Mouse (Mus musculus) liver, embryonic 12.5 days (tissue): ENCODE data around the gene Fstl3. TPM values are rescaled to one million over a fixed set of nuclear protein-coding genes. Genes with fewer than 3 reads are reported as not detected.
A peak's percentile ranks its signal among the peaks of the same experiment; 100 is the strongest.
"Not testable (repeated sequence)": the region's sequence is repeated elsewhere in the genome, so short reads cannot be mapped to it uniquely, and the experiment has no call there.

Source experiments
- ATAC-seq: fragments of 200-750 bp; cut with Nextera tagmentation; 2 replicates; pipeline ENCODE4 v1.8.0; 2017; ENCODE audit warnings: moderate number of reproducible peaks, mild to moderate bottlenecking, moderate library complexity
- H3K27ac ChIP-seq: fragments of 300-500 bp; sonication (generic); 2 replicates; pipeline ENCODE4 v1.5.1; 2016; ENCODE audit warnings: mild to moderate bottlenecking
- H3K27me3 ChIP-seq: fragments of 300-500 bp; sonication (generic); replicated peaks from 2 replicates; pipeline ENCODE4 v1.6.1; 2016; ENCODE audit warnings: mild to moderate bottlenecking, moderate library complexity
- H3K36me3 ChIP-seq: fragments of 300-500 bp; sonication (generic); 2 replicates; pipeline ENCODE4 v1.6.1; 2016; ENCODE audit warnings: mild to moderate bottlenecking, moderate library complexity
- H3K4me1 ChIP-seq: fragments of 300-500 bp; sonication (generic); 2 replicates; pipeline ENCODE4 v1.6.1; 2016
- H3K4me2 ChIP-seq: fragments of 300-500 bp; sonication (generic); 2 replicates; pipeline ENCODE4 v1.6.1; 2016; ENCODE audit warnings: mild to moderate bottlenecking, moderate library complexity
- H3K4me3 ChIP-seq: fragments of 300-500 bp; sonication (generic); 2 replicates; pipeline ENCODE4 v1.5.1; 2016; ENCODE audit warnings: mild to moderate bottlenecking, moderate library complexity
- H3K9ac ChIP-seq: fragments of 300-500 bp; sonication (generic); 2 replicates; pipeline ENCODE4 v1.6.1; 2016; ENCODE audit warnings: mild to moderate bottlenecking, moderate library complexity
- H3K9me3 ChIP-seq: fragments of 300-500 bp; sonication (generic); replicated peaks from 2 replicates; pipeline ENCODE4 v1.6.1; 2016; ENCODE audit warnings: mild to moderate bottlenecking, moderate library complexity
- WGBS: fragments of 180-500 bp; shearing (Covaris S2); methylation state at CpG from one replicate; pipeline ENCODE4 v1.1.7; 2016; ENCODE audit not compliant: insufficient replicate concordance; 5-methylcytosine and 5-hydroxymethylcytosine counted together
- polyA plus RNA-seq: library from polyadenylated mRNA; unstranded; fragments of >200 nt; fragmentation: Nextera tagmentation; extraction: Ambion mirVana; gene quantifications from 2 replicates; pipeline ENCODE4 v1.2.1, GENCODE M21; 2016

Fstl3 gene
- polyA plus RNA-seq, 1 experiment from 2014 or later = 0.80 TPM

GRCm38 (mm10) chr10:79743650-79744365 is 33.3 kb upstream of the Fstl3 start:
- H3K27ac ChIP-seq = no peak overlapping the region
- H3K9me3 ChIP-seq = 0 out of 2 replicates have a peak, but pooled peaks cover 8% of the 10 kb centered on the region
- H3K9ac ChIP-seq = no peak overlapping the region
- H3K4me1 ChIP-seq = peaks cover 22% of the 10 kb centered on the region
- H3K27me3 ChIP-seq = no peaks in the 10 kb centered on the region
- peaks cover 56% of the 10 kb centered on the region for H3K36me3 ChIP-seq
- ATAC-seq = no peak
- 83% methylated on average over 15 of the region's 15 CpGs for WGBS
- no peak overlapping the region for H3K4me3 ChIP-seq
- no peak overlapping the region for H3K4me2 ChIP-seq

DNA sequence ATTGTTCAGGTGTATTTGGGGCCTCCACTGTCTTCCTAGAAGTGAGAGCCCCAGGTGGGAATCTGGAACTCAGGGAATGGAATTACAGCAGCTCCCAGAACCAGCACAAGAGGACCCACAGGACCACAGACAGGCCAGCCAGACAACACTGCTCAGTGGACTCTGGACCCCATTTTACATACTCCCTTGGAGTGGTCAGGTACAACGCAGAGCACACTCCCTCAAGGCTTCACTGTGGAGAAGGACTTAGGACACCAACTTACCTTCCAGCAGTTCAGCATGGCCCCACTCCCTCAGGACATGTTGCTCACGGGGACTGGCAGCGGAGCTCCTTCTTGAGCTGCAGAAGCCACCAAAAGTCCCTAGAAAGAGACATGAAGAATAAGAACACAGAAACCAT is 31.7 kb upstream of the Fstl3 start:
- Histone ChIP-seq H3K27ac (no peak overlapping the region), H3K4me2 (peak overlapping the region; percentile 84), H3K9me3 (no peaks in the 10 kb centered on the region), H3K4me1 (peaks cover 32% of the 10 kb centered on the region), H3K4me3 (peak overlapping the region; percentile 71), H3K36me3 (peaks cover 40% of the 10 kb centered on the region), H3K9ac (peak overlapping the region; percentile 72; the same call in 1 of the 2 replicates), H3K27me3 (no peaks in the 10 kb centered on the region)
- no peak for ATAC-seq
- 82% methylated on average over 3 of the region's 3 CpGs for WGBS

DNA sequence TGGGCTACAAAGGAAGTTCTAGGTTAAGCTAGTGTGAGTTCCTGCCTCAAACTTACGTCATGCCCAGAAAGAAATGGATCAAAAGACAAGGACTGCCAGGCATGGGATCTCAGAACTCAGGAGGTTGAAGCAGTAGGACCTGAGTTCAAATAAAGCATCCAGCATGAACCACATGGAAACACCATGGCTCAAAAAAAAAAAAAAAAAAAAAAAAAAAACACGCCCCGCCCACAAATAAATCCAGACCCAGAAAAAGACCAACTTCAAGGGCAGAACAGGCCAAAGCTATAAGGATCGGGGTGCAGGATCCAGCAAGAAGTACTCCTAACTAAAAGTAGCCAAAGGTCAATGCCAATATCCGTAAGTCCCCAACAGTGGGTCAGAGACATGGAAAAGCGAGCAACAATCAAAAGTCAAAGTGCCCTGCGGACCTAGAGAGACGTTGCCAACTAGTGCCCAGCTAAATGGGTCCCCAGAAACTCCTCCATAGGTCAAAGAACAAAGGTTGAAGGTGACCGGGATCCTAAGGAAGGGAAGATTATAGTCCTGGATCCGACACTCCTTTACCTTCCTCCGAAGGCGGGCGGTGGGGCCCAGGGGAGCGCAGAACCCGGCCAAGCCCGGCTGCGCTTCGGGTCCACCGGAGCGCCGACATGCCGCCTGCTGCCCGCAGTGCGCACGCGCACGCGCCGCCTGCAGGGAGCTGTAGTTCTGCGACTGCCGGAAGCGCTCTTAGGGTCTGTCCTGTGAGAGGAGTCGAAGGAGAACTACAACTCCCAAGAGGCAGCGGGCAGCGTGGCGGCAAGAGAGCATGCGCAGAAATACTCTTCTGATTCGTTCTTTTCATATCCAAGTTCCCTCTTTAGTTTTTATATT is 30.9 kb upstream of the Fstl3 start, which contains the start of gene Polrmt:
Gene Polrmt, minus strand, starts transcription at position 684 of the 876 bp plus-strand sequence.
- Histone ChIP-seq H3K4me1 (peaks cover 32% of the 10 kb centered on the region), H3K27me3 (no peaks in the 10 kb centered on the region), H3K9me3 (no peaks in the 10 kb centered on the region), H3K27ac (peak within 1 kb of the TSS; percentile 82), H3K4me3 (peak within 1 kb of the TSS; percentile 71), H3K4me2 (peak within 1 kb of the TSS; percentile 84), H3K9ac (peak within 1 kb of the TSS; percentile 72), H3K36me3 (peaks cover 33% of the 10 kb centered on the region)
- peak; percentile 96 for ATAC-seq
- WGBS = 3% methylated on average over 38 of the region's 38 CpGs

DNA sequence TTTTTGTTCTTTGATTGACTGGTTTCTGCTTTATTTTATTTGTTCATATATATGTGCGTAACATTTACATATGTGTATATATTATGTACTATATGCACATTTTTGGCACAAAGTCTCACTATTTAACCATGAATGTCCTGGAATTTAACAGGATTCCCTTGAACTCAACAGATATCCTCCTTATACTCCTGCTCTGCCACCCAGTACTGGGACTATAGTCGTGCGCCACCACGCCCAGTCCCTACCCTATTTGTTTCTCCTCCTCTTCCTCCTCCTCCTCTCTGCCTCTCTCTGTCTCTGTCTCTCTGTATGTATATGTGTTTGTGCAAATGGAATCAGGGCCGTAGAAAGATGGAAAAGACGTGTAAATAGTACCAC is 30.3 kb upstream of the Fstl3 start:
- H3K9me3 ChIP-seq = no peaks in the 10 kb centered on the region
- peak overlapping the region; percentile 84 for H3K4me2 ChIP-seq
- peaks cover 26% of the 10 kb centered on the region for H3K36me3 ChIP-seq
- H3K9ac ChIP-seq = peak overlapping the region; percentile 37; the same call in 1 of the 2 replicates
- H3K27ac ChIP-seq = peak overlapping the region; percentile 82
- ATAC-seq = peak; percentile 80
- peaks cover 6% of the 10 kb centered on the region for H3K27me3 ChIP-seq
- 25% methylated on average over 6 of the region's 6 CpGs for WGBS
- peak overlapping the region; percentile 71 for H3K4me3 ChIP-seq
- H3K4me1 ChIP-seq = peaks cover 32% of the 10 kb centered on the region

GRCm38 (mm10) chr10:79748496-79748895 is 28.6 kb upstream of the Fstl3 start:
- Histone ChIP-seq H3K9me3 (no peaks in the 10 kb centered on the region), H3K4me3 (no peak overlapping the region), H3K9ac (no peak overlapping the region), H3K36me3 (peaks cover 10% of the 10 kb centered on the region), H3K27me3 (peaks cover 10% of the 10 kb centered on the region), H3K4me2 (no peak overlapping the region), H3K4me1 (peaks cover 32% of the 10 kb centered on the region), H3K27ac (0 out of 2 replicates have a peak overlapping the region, but pooled peaks have one; percentile 33)
- no peak for ATAC-seq
- WGBS = 70% methylated on average over 6 of the region's 6 CpGs

GRCm38 (mm10) chr10:79754856-79755516 is 22.1 kb upstream of the Fstl3 start, which contains the start of gene Fgf22:
TSS of gene Fgf22 (plus strand) at chr10:79755076.
- peak; percentile 85 for ATAC-seq
- 7% methylated on average over 36 of the region's 36 CpGs for WGBS
- Histone ChIP-seq H3K36me3 (peaks cover 42% of the 10 kb centered on the region), H3K9ac (peak within 1 kb of the TSS; percentile 50), H3K27ac (no peak within 1 kb of the TSS), H3K9me3 (no peaks in the 10 kb centered on the region), H3K4me3 (peak within 1 kb of the TSS; percentile 35), H3K4me2 (peak within 1 kb of the TSS; percentile 74), H3K27me3 (peaks cover 23% of the 10 kb centered on the region), H3K4me1 (peaks cover 14% of the 10 kb centered on the region)

DNA sequence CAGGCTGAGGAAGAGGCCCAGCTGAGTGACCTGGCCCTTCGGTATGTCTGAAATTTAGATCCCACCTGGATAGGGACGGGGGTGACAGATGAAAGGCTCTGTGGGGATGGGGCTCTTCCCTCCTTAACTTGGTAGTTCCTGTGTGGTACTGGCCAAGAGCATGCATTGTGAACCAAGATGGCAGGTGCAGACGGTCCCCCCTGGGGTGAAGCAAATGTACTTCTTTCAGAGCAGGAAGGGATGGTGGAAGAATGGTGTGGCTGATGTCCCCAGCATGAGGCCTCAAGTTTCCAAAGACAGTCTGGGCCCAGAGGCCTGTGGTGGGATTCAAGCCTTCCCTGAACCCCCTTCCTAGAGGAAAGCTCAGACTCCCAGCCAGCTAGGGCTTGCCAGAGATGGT is 21.2 kb upstream of the Fstl3 start:
- H3K9ac ChIP-seq = no peak overlapping the region
- WGBS = 64% methylated on average over 3 of the region's 3 CpGs
- H3K27me3 ChIP-seq = peaks cover 23% of the 10 kb centered on the region
- H3K4me3 ChIP-seq = no peak overlapping the region
- peaks cover 51% of the 10 kb centered on the region for H3K36me3 ChIP-seq
- ATAC-seq = no peak
- no peak overlapping the region for H3K27ac ChIP-seq
- H3K9me3 ChIP-seq = no peaks in the 10 kb centered on the region
- peaks cover 13% of the 10 kb centered on the region for H3K4me1 ChIP-seq
- no peak overlapping the region for H3K4me2 ChIP-seq

DNA sequence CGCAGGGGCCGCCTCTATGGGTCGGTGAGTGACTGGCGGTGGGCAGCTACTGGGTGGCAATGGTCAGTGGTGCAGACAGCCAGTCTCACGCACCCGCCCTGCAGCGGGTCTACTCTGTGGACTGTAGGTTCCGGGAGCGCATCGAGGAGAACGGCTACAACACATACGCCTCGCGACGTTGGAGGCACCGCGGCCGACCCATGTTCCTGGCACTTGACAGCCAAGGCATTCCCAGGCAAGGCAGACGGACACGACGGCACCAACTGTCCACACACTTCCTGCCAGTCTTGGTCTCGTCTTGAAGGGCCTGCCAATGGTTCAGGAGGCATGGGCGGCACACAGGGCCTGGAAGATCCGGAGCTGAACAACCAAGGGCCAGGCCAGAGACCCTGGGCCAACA is 20.4 kb upstream of the Fstl3 start:
- Histone ChIP-seq H3K9ac (no peak overlapping the region), H3K36me3 (peaks cover 59% of the 10 kb centered on the region), H3K4me3 (no peak overlapping the region), H3K9me3 (no peaks in the 10 kb centered on the region), H3K4me1 (peaks cover 13% of the 10 kb centered on the region), H3K27me3 (peaks cover 18% of the 10 kb centered on the region), H3K27ac (no peak overlapping the region), H3K4me2 (no peak overlapping the region)
- 89% methylated on average over 24 of the region's 24 CpGs for WGBS
- no peak for ATAC-seq

DNA sequence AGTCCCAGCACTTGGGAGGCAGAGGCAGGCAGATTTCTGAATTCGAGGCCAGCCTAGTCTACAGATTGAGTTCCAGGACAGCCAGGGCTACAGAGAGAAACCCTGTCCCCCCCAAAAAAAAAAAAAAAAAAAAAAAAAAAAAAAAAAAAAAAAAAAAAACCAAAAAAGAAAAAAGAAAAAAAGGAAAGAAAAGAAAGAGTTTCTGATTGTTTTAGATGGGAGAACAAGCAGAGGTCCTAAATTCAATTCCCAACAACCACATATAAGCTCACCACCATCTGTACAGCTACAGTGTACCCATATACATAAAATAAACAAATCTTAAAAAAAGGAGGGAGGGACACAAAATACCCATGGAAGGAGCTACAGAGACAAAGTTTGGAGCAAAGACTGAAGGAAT is 17.4 kb upstream of the Fstl3 start:
- not testable (repeated sequence) for H3K27ac ChIP-seq, H3K9ac ChIP-seq, H3K9me3 ChIP-seq, ATAC-seq, H3K4me3 ChIP-seq, H3K4me2 ChIP-seq
- H3K4me1 ChIP-seq = peaks cover 29% of the 10 kb centered on the region
- peaks cover 13% of the 10 kb centered on the region; the same call in 1 of the 2 replicates for H3K27me3 ChIP-seq
- WGBS = 76% methylated on average over 1 of the region's 1 CpGs
- peaks cover 83% of the 10 kb centered on the region for H3K36me3 ChIP-seq

- no peak overlapping the region for H3K4me3 ChIP-seq
- 80% methylated on average over 11 of the region's 11 CpGs for WGBS
- no peak overlapping the region for H3K27ac ChIP-seq
- H3K9ac ChIP-seq = no peak overlapping the region
- no peak overlapping the region for H3K4me2 ChIP-seq
- peaks cover 6% of the 10 kb centered on the region; the same call in 1 of the 2 replicates for H3K27me3 ChIP-seq
- ATAC-seq = no peak
- peaks cover 86% of the 10 kb centered on the region for H3K36me3 ChIP-seq
- no peaks in the 10 kb centered on the region for H3K9me3 ChIP-seq
- H3K4me1 ChIP-seq = peaks cover 29% of the 10 kb centered on the region
Observed at GRCm38 (mm10) chr10:79760603-79761143, 16.4 kb upstream of the Fstl3 start.

DNA sequence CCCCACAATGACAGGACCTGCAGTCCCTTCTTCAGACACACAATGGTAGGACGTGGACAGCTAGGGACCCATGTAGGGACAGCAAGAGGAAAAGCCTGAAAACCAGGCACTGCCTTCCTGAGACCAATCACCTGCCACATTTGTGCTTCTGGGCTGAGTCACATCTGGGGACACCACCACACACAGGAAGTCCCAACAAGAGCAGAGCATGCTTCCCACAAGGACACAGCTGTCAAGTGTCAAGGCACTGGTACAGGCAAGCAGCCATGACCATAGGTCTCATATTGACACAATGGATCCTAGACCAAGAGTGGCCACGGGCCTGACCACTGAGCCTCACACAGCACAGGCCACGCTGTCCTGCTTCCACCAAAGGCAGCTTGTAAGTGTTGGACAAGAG is 14.2 kb upstream of the Fstl3 start:
- Histone ChIP-seq H3K9me3 (no peaks in the 10 kb centered on the region), H3K27ac (no peak overlapping the region), H3K36me3 (peaks cover 64% of the 10 kb centered on the region), H3K4me1 (peaks cover 43% of the 10 kb centered on the region), H3K4me2 (no peak overlapping the region), H3K9ac (no peak overlapping the region), H3K27me3 (no peaks in the 10 kb centered on the region), H3K4me3 (no peak overlapping the region)
- ATAC-seq = no peak
- WGBS = 78% methylated on average over 3 of the region's 3 CpGs
